Mouse (Mus musculus) thymus, postnatal 36 days (tissue): ENCODE data around the gene Gipc1.
A peak's percentile ranks its signal among the peaks of the same experiment; 100 is the strongest.

Source experiments
- DNase-seq, 2 experiments: peaks; one replicate each; pipeline ENCODE4 v3.0.0; 2022; ENCODE audit warnings: mixed read lengths in 2 of 2

The Gipc1 gene

GRCm38 (mm10) chr8:83684517-83684916 is 32.0 kb downstream of the Gipc1 start:
- DNase-seq = no peak

- no peak for DNase-seq
These were observed 36.8 kb downstream of the Gipc1 start for GRCm38 (mm10) chr8:83689264-83689663.

GRCm38 (mm10) chr8:83693609-83694236 is 41.2 kb downstream of the Gipc1 start:
- peak; percentile 34 to 52 for DNase-seq

- no peak for DNase-seq
These were observed 42.1 kb downstream of the Gipc1 start for GRCm38 (mm10) chr8:83694369-83695160.

DNA sequence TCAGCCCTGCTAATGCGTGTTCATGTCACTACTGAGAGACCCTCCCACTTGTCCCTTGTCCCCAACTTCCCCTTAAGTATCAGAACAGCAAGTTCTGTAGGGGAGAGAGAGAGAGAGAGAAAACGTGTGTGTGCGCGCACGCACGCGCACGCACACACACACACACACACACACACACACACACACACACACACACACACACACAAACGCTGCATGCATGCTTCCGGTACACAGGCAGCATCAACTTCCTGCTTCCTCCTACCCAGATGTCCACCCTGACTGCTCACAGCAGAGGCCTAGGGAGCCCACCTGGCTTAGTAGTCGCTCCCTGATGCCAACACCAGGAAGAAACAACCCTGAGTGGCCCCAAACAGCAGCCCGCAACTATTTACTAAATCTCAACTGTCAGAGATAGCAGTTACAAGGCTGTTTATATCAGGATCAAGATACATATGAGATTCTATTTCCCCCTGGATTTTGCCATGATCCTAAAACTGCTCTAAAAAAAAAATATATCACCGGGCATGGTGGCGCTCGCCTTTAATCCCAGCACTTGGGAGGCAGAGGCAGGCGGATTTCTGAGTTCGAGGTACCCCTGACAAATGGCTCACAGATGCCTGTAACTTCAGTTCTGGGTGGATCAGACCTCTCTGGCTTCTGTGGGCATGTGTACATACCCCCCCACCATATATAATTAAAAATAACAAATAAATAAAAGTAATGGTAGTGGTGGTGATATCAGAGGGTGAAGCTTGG is 43.1 kb downstream of the Gipc1 start:
- DNase-seq = peak; percentile 52 to 69

GRCm38 (mm10) chr8:83697374-83698220 is 45.1 kb downstream of the Gipc1 start:
- peak in 1 of 2 experiments; percentile 42 for DNase-seq

GRCm38 (mm10) chr8:83698291-83698660 is 45.8 kb downstream of the Gipc1 start:
- peak; percentile 76 to 86 for DNase-seq

GRCm38 (mm10) chr8:83698661-83699453 is 46.4 kb downstream of the Gipc1 start, which contains the start of gene Pkn1:
Pkn1 (minus strand) TSS chr8:83699179.
- DNase-seq = peak; percentile 76 to 81

GRCm38 (mm10) chr8:83699566-83699965 is 47.1 kb downstream of the Gipc1 start:
- no peak for DNase-seq

- no peak for DNase-seq
These were observed 48.1 kb downstream of the Gipc1 start for GRCm38 (mm10) chr8:83700423-83701085.

GRCm38 (mm10) chr8:83703426-83703825 is 50.9 kb downstream of the Gipc1 start:
- no peak for DNase-seq

DNA sequence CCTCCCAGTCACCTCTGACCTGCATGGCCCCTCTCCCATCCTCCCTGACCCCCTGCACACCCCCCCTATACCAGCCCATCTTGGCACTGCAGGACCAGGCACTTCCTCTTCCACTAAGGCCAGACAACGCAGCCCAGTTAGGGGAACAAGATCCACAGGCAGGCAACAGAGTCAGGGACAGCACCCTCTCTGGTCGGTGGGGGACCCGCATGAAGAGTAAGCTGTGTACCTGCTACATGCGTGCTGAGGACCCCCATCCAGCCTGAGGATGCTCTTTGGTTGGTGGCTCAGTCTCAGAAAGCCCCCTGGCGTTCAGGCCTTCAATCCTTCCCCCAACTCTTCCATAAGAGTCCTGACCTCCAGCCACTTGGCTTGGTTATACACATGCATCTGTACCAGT is 53.9 kb downstream of the Gipc1 start:
- no peak for DNase-seq

GRCm38 (mm10) chr8:83707554-83707953 is 55.1 kb downstream of the Gipc1 start:
- no peak for DNase-seq
